Mouse (Mus musculus): Measurements from ENCODE around the gene Ubox5.
A peak's percentile ranks its signal among the peaks of the same experiment; 100 is the strongest.

GRCm38 (mm10) chr2:130629839-130630203 lies at the start of gene Ubox5, which contains the start of gene Fastkd5:
- TF ChIP-seq CTCF (IDR thresholded peaks at IDR 0.05; ENCODE audit: low read depth) (no peak), EP300 (IDR thresholded peaks at IDR 0.05; ENCODE audit: low read depth) (peak; percentile 74)

Measured in liver, postnatal 0 days (tissue).